Mouse (Mus musculus) layer of hippocampus, postnatal 25 days (tissue): ENCODE results near the gene Phgr1. TPM values are rescaled to one million over a fixed set of nuclear protein-coding genes. Genes with fewer than 3 reads are reported as not detected.

Experiments used
- DNase-seq, 2 experiments: peaks; one replicate each; pipeline ENCODE4 v3.0.0; 2022; ENCODE audit warnings: mixed read lengths in 2 of 2, low spot score in 1 of 2; ENCODE audit errors: extremely low spot score in 1 of 2
- total RNA-seq, 2 experiments: library from RNA; stranded (reverse); gene quantifications; 2 replicates each; pipeline ENCODE4 v1.2.3; 2021

The Phgr1 gene
- total RNA-seq, 2 experiments from 2014 or later, result not detected

DNA sequence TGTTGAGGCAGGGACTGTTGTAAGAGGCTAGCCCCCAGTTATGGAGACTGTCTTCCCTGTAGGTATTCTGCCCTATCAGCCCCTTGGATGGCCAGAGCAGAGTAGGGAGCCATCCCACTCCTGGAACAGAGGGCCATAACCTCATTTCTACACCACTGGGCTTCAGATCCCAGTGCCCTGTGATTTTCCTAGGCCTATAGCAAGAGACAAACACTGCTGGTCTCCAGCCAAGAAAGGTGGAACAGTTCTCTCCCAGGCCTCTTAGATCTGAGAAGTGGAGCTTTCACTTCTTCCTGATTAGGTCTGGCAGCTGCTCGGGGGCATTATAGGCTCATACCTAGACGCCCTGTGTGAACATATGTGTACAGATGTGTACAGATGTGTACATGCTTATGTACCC, 3.7 kb downstream of the Phgr1 start:
- DNase-seq, result no peak

DNA sequence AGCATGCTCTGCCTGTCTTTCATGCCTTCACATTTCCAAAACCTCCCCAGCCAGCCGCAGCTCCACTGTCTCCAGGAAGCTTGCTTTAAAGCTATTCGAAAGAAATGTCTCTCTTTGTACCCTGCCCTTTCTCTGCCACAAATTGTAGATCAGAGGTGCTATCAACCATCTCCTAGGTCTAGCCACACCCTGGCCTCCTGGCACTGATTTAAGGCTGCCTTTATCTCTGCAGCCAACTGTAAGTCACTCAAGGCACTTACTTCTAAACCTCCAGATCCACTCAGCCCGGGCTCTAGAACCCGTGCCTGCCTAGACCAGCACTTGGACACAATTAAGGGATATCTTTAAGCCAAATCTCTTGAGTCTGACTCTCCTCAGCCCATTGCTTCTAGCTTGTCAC, 5.8 kb downstream of the Phgr1 start:
- DNase-seq, result no peak

DNA sequence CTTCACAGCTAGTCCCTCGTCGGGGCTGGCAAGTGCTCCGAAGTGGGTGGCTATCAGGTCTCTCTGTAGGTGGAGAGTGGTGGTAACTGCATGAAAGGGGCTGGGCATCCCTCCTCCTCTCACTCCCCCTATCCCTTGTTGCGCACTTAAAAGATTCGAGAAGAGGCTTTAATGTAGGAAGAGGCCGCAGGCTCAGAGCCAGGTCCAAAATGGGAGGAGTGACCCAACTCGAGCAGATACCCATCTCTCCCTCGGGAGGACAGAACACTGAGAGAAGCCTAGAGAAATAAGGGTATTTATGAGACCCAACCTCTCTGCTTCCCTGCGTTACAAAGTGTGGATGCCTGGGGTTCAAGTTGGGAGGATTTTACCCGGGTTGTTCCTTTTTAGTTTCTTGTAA, 6.5 kb downstream of the Phgr1 start:
- DNase-seq, result no peak

DNA sequence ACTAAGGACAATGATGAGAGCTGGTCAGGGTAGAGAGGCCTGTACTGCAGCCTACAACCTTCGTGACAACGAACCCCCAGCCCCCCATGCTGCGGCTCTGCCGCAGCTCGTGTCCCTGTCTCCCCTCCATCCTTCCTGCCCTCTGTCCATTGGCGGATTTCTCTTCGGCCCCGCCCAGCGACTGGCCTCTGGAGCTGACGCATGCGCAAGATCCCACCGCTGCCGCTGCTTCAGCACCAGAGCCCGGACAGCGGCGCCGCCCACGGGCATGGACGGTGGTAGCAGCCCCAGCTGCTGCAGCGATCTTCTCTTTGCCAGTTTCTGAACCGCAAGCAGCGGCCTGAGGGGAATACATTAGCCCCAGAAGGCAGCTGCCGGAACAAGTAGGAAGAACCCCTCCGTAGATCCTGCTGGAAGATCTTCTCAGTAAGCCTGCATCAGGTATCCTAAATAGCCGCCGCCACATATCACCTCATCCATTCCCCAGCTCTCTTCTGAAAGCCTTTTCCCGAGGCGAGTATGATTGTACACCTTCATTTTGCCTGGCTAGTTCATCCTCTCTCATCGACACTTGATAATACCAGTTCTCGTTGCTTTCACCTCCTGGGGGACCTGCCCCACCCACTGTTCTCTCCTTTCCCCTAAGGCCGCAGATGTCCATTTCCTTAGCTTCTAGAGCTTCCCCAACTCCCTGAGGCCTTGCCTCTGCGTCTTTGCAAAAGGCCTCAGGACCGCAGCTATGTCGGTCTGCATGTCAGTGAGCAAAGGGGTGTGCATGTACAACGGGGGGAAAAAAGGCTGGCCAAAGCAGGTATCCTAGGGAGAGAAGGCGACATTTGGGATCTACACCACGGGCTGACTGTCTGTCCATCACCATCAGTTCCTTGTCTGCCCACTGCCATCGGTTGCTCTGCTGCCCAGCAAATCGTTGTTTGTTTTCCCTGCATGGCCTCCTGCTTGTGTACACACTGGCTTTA, 7.2 kb downstream of the Phgr1 start, which contains the start of gene Disp2:
Gene Disp2 (plus strand): TSS at position 216 of the 977 bp plus-strand sequence.
- DNase-seq, result peak; percentile 89 to 90

DNA sequence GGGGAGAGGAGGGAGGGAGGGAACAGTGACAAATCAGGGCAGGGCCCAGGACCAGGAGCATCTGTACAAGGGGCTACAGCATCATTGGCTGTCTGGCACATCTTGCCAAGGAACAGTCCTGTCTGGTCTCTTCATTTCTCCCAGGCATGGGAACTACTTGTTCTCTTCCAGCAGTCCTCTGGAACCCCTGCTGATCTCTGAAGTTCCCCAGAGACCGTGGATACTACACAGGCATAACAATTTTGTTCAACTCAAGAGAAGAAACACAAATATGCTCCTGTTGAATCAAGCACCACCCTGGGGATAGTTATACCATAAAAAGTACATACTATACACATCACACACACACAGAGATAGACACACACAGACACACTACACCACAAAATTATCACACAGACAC, 8.5 kb downstream of the Phgr1 start:
- no peak for DNase-seq

DNA sequence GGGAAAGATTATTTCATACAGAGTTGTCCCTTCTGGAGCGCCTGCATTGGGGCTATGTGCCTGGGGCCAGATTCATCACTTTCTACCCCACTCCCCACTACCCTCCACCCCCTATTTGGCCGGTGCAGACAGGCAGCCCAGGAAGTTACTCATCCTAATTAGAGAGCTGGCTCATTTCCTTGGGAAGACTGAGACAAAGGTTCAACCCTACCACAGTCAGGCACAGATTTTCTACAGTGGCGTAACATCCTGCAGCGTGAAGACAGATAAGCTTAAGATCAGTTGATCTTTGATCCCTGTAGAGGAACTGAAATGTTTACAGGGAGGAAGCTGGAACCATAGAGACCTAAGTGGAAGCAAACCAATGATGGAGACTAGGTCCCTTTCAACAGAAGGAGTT, 9.7 kb downstream of the Phgr1 start:
- DNase-seq, result no peak

DNA sequence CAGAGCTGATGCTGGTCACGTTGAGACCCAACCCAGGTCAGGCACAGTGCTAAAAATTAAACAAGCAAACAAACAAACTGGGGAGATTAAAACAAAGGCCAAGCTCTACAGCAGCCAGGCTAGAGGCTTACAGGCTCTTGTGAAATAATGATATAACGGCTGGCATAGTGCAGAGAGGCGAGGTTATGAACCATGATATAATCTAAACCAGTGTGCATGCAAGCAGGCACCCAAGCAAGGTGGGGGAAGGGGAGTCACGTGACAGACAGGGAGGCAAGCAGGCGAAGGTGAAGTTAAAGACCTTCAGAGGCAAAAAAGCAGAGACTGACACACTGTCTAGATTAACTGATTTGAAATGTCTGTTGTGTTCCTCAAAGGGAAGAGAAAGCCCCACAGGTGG, 10.5 kb downstream of the Phgr1 start:
- DNase-seq, result no peak

DNA sequence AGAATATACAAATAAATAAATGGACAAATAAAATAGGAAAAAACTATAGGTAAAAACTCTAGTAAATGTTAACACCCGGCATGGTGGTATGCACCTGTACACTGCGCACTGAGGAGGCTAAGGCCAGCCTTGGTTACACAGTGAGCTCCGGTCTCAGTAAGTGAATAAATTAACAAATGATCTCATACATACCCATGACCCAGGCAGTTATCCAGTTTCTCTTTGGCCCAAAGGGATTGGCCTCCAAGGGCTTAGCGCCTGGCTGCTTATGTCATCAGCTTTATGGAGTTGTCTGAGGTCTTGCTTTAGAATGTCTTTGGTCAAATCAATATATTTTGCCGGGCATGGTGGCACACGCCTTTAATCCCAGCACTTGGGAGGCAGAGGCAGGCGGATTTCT, 11.1 kb downstream of the Phgr1 start:
- no peak for DNase-seq

DNA sequence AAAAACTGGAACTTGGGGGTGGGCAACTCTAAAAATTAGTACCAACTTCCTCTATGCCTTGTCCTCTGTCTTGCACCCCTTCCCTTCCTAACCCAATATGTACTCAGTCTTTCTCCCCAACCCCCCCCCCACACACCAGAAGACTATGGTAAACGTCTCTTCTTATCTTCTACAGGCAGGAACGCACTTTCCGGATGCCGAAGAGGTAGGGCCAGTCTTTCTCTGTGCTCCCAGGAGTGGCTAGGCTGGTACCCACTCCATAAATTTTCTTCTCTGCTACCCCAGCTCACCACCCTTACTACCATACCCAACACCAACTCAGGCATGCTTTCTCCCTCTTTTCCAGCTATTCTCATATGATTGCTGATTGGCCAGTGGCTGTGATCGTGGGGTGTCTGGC, 14.0 kb downstream of the Phgr1 start:
- DNase-seq, result no peak

DNA sequence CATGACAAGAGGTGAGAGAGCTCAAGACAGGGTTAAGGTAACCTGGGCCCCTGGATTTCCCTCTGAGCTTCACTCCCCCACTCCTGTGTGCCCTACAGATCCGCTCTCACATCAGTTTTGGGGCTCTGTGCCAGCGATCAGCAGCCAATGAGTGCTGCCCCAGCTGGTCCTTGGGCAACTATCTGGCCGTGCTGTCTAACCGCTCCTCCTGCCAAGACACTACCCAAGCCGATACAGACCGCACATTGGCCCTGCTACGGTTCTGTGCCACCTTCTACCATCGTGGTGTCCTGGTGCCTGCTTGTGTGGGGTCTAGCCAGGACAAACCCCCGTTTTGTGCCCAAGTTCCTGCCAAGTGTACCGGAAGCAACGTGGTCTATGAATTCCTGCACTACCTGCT, 16.9 kb downstream of the Phgr1 start:
- DNase-seq, result peak; percentile 35 to 38

DNA sequence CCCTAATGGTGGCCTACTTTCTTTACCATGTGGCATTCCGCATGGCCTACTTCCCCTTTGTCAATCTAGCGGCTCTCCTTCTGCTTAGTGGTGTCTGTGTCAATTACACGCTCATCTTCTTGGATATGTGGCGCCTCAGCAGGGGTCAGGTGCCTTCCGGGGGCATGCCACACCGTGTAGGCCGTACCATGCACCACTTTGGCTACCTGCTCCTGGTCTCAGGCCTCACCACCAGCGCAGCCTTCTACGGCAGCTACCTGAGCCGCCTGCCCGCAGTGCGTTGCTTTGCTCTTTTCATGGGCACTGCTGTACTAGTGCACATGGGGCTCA, 17.6 kb downstream of the Phgr1 start:
- DNase-seq, result no peak

DNA sequence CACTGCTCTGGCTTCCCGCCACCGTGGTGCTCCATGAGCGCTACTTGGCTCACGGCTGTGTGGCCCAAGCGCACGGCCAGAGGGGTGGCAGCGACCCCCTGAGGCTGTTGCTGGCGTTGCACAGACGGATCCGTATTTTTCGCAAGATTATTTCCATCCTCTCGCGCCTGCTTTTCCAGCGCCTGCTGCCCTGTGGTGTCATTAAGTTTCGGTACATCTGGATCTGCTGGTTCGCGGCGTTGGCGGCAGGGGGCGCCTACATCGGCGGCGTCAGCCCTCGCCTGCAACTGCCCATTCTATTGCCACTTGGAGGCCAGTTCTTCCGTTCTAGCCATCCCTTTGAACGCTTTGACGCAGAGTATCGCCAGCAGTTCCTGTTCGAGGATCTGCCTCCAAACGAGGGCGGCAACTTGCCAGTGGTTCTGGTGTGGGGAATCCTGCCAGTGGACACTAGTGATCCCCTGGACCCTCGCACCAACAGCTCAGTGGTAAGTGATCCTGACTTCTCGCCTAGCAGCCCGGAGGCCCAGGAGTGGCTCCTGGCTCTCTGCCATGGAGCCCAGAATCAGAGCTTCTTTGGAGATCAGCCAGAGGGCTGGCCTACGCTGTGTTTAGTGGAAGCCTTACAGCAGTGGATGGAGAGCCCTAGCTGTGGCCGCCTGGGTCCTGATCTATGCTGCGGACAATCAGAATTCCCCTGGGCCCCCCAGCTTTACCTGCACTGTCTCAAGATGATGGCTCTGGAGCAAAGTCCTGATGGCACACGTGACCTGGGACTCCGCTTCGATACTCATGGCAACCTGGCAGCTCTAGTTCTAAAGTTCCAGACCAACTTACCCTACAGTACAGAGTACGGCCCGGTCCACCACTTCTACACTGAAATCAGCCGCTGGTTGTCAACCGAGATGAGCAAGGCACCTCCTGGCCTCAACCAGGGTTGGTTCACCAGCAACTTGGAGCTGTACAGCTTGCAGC, 18.3 kb downstream of the Phgr1 start:
- DNase-seq, result peak; percentile 49 to 64

DNA sequence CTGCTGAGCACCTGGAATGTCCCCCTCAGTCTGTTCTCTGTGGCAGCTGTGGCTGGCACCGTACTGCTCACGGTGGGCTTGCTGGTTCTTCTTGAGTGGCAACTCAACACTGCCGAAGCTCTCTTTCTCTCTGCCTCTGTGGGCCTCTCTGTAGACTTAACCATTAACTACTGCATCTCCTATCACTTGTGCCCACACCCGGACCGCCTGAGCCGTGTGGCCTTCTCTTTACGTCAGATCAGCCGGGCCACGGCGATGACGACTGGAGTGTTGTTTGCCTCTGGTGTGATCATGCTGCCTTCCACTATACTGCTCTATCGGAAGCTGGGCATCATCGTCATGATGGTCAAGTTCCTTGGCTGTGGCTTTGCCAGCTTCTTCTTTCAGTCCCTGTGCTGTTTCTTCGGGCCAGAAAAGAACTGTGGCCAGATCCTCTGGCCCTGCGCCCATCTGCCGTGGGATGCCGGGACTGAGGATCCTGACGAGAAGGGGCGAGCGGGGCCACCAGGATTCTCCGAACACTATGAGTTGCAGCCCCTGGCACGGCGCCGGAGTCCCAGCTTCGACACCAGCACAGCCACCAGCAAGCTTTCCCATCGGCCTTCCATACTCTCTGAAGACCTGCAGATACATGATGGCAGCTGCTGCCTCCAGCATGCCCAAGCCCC, 19.2 kb downstream of the Phgr1 start:
- DNase-seq, result no peak

DNA sequence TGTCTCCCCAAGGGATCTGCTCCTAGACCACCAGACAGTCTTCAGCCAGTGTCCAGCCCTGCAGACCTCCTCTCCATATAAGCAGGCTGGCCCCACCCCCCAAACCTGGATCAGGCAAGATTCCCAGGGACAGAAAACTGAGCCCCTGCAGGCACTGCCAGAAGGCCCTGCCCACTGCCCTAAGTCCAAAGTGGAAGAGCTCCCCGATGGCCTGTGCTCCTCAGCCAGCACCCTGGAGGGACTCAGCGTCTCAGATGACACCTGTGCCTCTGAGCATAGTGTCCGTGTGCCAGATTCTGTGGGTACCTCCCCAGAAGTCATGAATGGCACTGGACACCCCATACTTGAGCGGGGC, 19.7 kb downstream of the Phgr1 start:
- no peak for DNase-seq

DNA sequence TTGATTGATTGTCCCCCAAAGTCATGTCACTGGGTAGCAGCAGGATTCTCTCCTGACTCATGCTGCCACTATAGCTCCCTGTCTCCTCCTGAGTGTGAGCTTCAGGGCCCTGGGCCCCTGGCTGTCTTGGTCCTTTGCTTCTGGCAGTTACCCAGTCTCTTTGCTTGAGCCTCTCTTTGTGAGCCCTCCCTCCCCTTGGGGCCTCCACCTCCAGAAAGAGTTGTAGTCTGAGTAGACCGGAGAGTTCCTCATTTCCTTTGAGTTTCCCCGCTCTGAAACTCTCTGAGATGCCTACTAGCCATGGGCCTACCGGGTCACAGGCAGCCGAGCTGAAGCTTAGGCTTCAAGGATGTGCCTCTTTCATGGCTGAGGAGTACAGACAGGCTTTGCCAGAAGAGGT, 21.1 kb downstream of the Phgr1 start:
- DNase-seq, result no peak

DNA sequence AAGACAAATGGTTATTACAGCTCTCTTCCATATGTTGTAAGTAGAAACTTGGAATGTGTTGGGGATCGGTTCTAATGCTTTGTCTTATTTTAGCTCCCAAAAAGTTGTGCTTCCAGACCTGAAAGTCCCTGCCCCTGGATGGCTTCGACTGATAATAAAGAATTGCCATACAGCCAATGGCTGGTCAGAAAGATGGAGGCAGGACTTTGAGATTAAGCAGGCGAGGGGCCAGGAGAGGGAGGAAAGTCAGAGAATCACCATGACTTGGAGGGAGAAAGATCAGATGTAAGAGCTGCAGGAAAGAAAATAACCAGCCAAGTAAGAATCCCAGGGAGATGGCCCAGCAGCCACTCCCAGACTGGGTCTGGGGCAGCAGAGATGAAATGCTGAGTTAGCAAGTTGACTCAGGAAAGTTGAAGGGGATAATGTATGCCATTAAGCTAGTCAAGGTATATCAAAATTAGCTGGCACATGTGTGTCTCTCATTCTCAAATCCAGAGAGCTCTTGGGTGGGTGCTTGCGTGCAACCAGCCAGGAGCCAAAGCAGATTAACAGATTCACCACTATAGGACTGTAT, 30.1 kb downstream of the Phgr1 start:
- no peak for DNase-seq

DNA sequence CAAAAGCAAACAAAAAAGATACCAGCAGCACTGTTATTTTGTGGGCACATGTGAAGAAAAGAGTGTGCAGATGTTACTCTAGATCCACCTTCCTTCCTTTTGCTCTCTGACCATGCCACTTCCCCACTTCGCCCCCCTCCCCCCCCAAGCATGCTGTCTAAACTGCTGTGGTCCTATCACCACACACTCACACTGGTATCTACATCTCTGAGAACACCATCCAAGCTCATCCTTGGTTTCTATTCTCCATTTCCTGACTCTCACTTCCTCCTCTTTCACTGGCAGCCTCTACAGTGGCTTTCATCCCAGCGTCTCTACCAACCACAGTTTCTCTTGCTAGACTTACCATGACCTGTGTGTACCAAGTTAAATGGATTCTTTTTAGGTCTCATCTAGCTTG, 31.9 kb downstream of the Phgr1 start:
- no peak for DNase-seq

DNA sequence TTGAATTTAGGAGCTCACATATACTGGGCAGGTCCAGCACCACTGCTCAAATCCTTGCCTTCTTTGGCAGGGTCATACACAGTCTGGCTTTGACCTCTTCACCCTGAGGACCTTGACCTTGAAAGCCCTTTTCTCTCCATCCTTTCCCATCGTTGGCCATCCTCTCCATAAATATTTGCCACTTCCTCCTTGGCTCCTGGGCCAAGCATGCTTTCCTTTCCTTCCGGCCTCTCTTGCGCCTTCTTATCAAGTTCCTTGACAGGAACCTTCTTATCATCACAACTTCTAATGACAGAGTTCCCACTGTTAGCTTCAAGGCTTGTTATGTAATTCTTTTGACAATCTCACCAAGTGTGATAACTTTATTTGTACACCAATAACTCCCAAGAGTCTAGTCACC, 32.6 kb downstream of the Phgr1 start:
- no peak for DNase-seq

DNA sequence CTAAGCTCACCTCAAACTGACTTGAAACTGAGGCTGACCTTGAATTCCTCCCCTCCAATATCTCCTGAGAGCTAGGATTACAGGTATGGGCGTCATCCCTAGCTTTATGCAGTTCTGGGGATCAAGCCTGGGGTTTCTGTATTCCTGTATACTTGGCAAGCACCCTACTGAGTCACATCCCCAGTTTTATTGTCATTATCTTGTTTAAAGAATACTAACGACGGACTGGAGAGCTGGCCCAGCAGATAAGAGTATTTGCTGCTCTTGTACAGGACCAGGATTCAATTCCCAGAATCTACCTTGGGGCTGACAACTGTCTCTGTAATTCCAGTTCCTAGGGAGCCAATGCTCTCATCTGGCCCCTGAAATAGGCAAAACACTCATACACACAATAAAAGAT, 33.2 kb downstream of the Phgr1 start:
- no peak for DNase-seq

DNA sequence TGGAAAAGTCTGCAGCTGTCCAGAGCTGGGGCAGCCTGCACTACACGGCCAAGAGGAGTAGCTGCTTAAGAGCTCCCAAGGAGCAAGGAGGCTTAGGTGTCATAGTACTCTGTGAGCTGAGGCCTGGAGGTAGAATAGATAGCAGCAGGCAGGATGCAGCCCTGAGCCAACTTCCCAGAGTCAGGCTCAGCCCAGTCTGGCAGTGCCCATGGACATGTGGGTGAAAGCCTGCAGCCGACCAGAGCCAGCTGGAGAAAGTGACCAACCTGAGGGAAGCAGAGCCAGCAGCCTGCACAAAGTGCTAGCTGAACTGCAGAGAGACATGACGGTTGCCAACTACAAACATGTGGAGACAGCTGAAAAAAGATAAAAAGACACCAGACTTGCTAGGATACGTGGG, 34.3 kb downstream of the Phgr1 start:
- DNase-seq, result no peak

DNA sequence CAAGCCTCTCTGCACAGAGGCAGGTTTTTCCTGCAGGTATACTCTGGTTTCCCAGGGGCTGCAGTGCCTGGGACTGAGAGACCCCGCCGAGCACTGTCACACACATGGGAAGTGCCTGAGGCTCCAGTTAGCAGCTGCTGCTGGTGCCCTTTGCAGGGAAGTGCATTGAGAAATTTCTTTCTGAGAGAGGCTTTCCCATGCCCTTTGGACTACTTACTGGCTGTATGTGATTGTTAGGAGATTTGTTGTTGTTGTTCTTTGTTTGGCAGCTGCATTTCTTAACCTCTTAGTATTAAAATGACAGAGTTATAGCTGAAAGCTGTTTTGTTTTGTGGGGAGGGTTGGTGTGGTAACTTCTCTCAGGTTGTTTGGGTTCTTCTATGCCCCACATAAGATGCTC, 38.3 kb downstream of the Phgr1 start:
- DNase-seq, result no peak
